31 mouse cellular contexts compared by ENCODE assay signal in genomic region chr19:8614343-8614742, GRCm38 (mm10). TPM values are rescaled to one million over a fixed set of nuclear protein-coding genes. Genes with fewer than 3 reads are reported as not detected.
A peak's percentile ranks its signal among the peaks of the same experiment; 100 is the strongest.
DNase-seq lines count a peak whose midpoint lies in the region; ATAC-seq and TF ChIP-seq lines count a peak whose summit lies in the region.
"Had no signal": no experiment of that assay in that cellular context is flagged by ENCODE, and none has a peak within 500 bp of the region (broad histone marks: within the 10 kb centered on the region; RNA-seq: fewer than 3 reads in every experiment).

No protein-coding gene starts in this region.

- H3K9ac ChIP-seq in hindbrain, postnatal 0 days (replicated peaks; ENCODE audit: low read length) = no peak overlapping the region
- H3K9ac ChIP-seq in hindbrain, embryonic 16.5 days (ENCODE audit: low read depth, low read length) = no peak overlapping the region
- no peak overlapping the region for H3K9ac ChIP-seq in midbrain, postnatal 0 days (replicated peaks; ENCODE audit: low read length, poor library complexity, severe bottlenecking)
- no peak overlapping the region for H3K9ac ChIP-seq in midbrain, embryonic 13.5 days (replicated peaks)
- H3K9ac ChIP-seq: forebrain, postnatal 0 days; heart, embryonic 12.5 days; heart, embryonic 15.5 days; hindbrain, embryonic 12.5 days; hindbrain, embryonic 15.5 days had no signal

- no peak overlapping the region for H3K4me3 ChIP-seq in hindbrain, postnatal 0 days (ENCODE audit: low read length)
- no peak overlapping the region for H3K4me3 ChIP-seq in hindbrain, embryonic 16.5 days (ENCODE audit: low read length)
- H3K4me3 ChIP-seq in midbrain, postnatal 0 days (ENCODE audit: low read depth, low read length) = no peak overlapping the region
- H3K4me3 ChIP-seq in midbrain, embryonic 13.5 days (replicated peaks) = no peak overlapping the region
- H3K4me3 ChIP-seq: gastrocnemius, adult 2 months; heart, embryonic 12.5 days; heart, embryonic 15.5 days; hindbrain, embryonic 12.5 days; hindbrain, embryonic 15.5 days had no signal

- 66% methylated on average over 2 of the region's 2 CpGs for WGBS in hindbrain, postnatal 0 days
- 84% methylated on average over 2 of the region's 2 CpGs for WGBS in hindbrain, embryonic 16.5 days
- 56% methylated on average over 2 of the region's 2 CpGs for WGBS in midbrain, postnatal 0 days
- WGBS in midbrain, embryonic 13.5 days = 55% methylated on average over 2 of the region's 2 CpGs

- DNase-seq in embryo, embryonic 10 days (ENCODE audit: low spot score) = peak; percentile 41
- no peak for DNase-seq in embryo, embryonic 10.5 days (ENCODE audit: low spot score)
- peak; percentile 11 for DNase-seq in hindbrain, postnatal 0 days (ENCODE audit: low spot score)
- peak; percentile 3 for DNase-seq in midbrain, postnatal 0 days (ENCODE audit: low spot score)
- peak; percentile 51 for DNase-seq in mesoderm, embryonic 11.5 days (ENCODE audit: low read depth, low spot score)
- no peak for DNase-seq in adrenal gland, adult 2 months
- DNase-seq: adrenal gland, postnatal 10 days; adrenal gland, postnatal 36 days; cerebellum, adult 11-12 months; cerebellum, adult 8-10 months; cerebellum, postnatal 10 days; cerebellum, postnatal 36 days; forebrain, postnatal 0 days; gastrocnemius, adult 2 months; gastrocnemius, postnatal 14 days; heart, adult 11 months; heart, postnatal 10 days; heart, postnatal 36 days had no signal

- no peaks in the 10 kb centered on the region for H3K9me3 ChIP-seq in hindbrain, postnatal 0 days (ENCODE audit: low read length)
- H3K9me3 ChIP-seq in hindbrain, embryonic 16.5 days (ENCODE audit: control insufficient read depth, low read length) = no peaks in the 10 kb centered on the region
- H3K9me3 ChIP-seq in midbrain, postnatal 0 days (ENCODE audit: low read length) = no peaks in the 10 kb centered on the region
- H3K9me3 ChIP-seq in midbrain, embryonic 13.5 days = no peaks in the 10 kb centered on the region
- H3K9me3 ChIP-seq: heart, embryonic 12.5 days; heart, embryonic 15.5 days; hindbrain, embryonic 12.5 days; hindbrain, embryonic 15.5 days had no signal

- no peak overlapping the region for H3K27ac ChIP-seq in hindbrain, postnatal 0 days
- no peak overlapping the region for H3K27ac ChIP-seq in hindbrain, embryonic 16.5 days (ENCODE audit: low read depth, low read length)
- no peak overlapping the region for H3K27ac ChIP-seq in midbrain, postnatal 0 days (ENCODE audit: low read depth, low read length)
- H3K27ac ChIP-seq in midbrain, embryonic 13.5 days = no peak overlapping the region
- H3K27ac ChIP-seq: gastrocnemius, adult 2 months; heart, embryonic 15.5 days; hindbrain, embryonic 12.5 days; hindbrain, embryonic 15.5 days had no signal

- no peaks in the 10 kb centered on the region for H3K4me1 ChIP-seq in hindbrain, postnatal 0 days (ENCODE audit: insufficient read depth, low read length)
- no peaks in the 10 kb centered on the region for H3K4me1 ChIP-seq in hindbrain, embryonic 16.5 days (ENCODE audit: control insufficient read depth, insufficient read depth, low read depth, low read length)
- no peaks in the 10 kb centered on the region for H3K4me1 ChIP-seq in midbrain, postnatal 0 days (ENCODE audit: insufficient read depth, low read length)
- no peaks in the 10 kb centered on the region for H3K4me1 ChIP-seq in midbrain, embryonic 13.5 days (replicated peaks)
- H3K4me1 ChIP-seq: heart, embryonic 12.5 days; heart, embryonic 15.5 days; hindbrain, embryonic 15.5 days had no signal

- no peaks in the 10 kb centered on the region for H3K27me3 ChIP-seq in hindbrain, postnatal 0 days (ENCODE audit: insufficient read depth, low read length)
- no peaks in the 10 kb centered on the region for H3K27me3 ChIP-seq in hindbrain, embryonic 16.5 days (replicated peaks; ENCODE audit: control insufficient read depth, insufficient read depth, low read length)
- H3K27me3 ChIP-seq in midbrain, postnatal 0 days (ENCODE audit: insufficient read depth, low read length) = no peaks in the 10 kb centered on the region
- no peaks in the 10 kb centered on the region for H3K27me3 ChIP-seq in midbrain, embryonic 13.5 days
- H3K27me3 ChIP-seq: hindbrain, embryonic 12.5 days; hindbrain, embryonic 15.5 days had no signal

- no peak for TF ChIP-seq CTCF in hindbrain, postnatal 0 days (IDR thresholded peaks at IDR 0.05; ENCODE audit: low read depth)
- TF ChIP-seq CTCF in midbrain, postnatal 0 days (IDR thresholded peaks at IDR 0.05) = no peak

- H3K36me3 ChIP-seq in hindbrain, postnatal 0 days (ENCODE audit: insufficient read depth, low read length) = no peaks in the 10 kb centered on the region
- no peaks in the 10 kb centered on the region for H3K36me3 ChIP-seq in hindbrain, embryonic 16.5 days (ENCODE audit: control insufficient read depth, insufficient read depth, low read length)
- H3K36me3 ChIP-seq in midbrain, postnatal 0 days (ENCODE audit: insufficient read depth, low read length) = no peaks in the 10 kb centered on the region
- no peaks in the 10 kb centered on the region for H3K36me3 ChIP-seq in midbrain, embryonic 13.5 days
- H3K36me3 ChIP-seq: heart, embryonic 12.5 days; heart, embryonic 15.5 days; hindbrain, embryonic 12.5 days; hindbrain, embryonic 15.5 days had no signal

- ATAC-seq in hindbrain, postnatal 0 days = no peak
- no peak for ATAC-seq in hindbrain, embryonic 16.5 days
- ATAC-seq in midbrain, postnatal 0 days (ENCODE audit: low FRiP score) = no peak
- no peak for ATAC-seq in midbrain, embryonic 13.5 days
- ATAC-seq: activated CD4-positive, CD25-positive, alpha-beta regulatory T cell, adult 4 months; forebrain, embryonic 14.5 days; forebrain, postnatal 0 days; inflammation-experienced regulatory T-cells, adult 6 months; intestine, embryonic 16.5 days had no signal

- H3K4me2 ChIP-seq in hindbrain, postnatal 0 days (ENCODE audit: low read depth, low read length) = no peak overlapping the region
- no peak overlapping the region for H3K4me2 ChIP-seq in hindbrain, embryonic 16.5 days (ENCODE audit: low read length)
- no peak overlapping the region for H3K4me2 ChIP-seq in midbrain, postnatal 0 days (ENCODE audit: low read depth, low read length, poor library complexity, severe bottlenecking)
- H3K4me2 ChIP-seq in midbrain, embryonic 13.5 days (replicated peaks) = no peak overlapping the region
- H3K4me2 ChIP-seq: heart, embryonic 12.5 days; heart, embryonic 15.5 days; hindbrain, embryonic 12.5 days; hindbrain, embryonic 15.5 days had no signal

RNA-seq across cellular contexts. Expression of gene Slc22a6, which starts 3.5 kb away (rescaled TPM):
- total RNA-seq in hindbrain, postnatal 0 days (2014; rRNA removed) = 9.6 and 13.1 TPM in 2 replicates
- polyA plus RNA-seq in hindbrain, postnatal 0 days (2015; fragmentation: Nextera tagmentation; extraction: Ambion mirVana) = 8.9 and 9.8 TPM in 2 replicates
- 8.7 and 14.9 TPM in 2 replicates for polyA plus RNA-seq in hindbrain, embryonic 16.5 days (2015; fragmentation: Nextera tagmentation; extraction: Ambion mirVana)
- 17.2 and 18.3 TPM in 2 replicates for total RNA-seq in midbrain, postnatal 0 days (2014; rRNA removed)
- 13.1 and 14.7 TPM in 2 replicates for polyA plus RNA-seq in midbrain, postnatal 0 days (2015; fragmentation: Nextera tagmentation; extraction: Ambion mirVana)
- 8.5 and 9.5 TPM in 2 replicates for polyA plus RNA-seq in midbrain, embryonic 13.5 days (2015; fragmentation: Nextera tagmentation; extraction: Ambion mirVana)
- total RNA-seq in adrenal gland, adult 2 months (2021) = not detected
- polyA plus RNA-seq in adrenal gland, adult 2 months (2012; rRNA removed) = 0.06 TPM in 1 of 2 replicates, not detected in the other
- total RNA-seq: adrenal gland, postnatal 10 days; adrenal gland, postnatal 36 days; ES-E14; gastrocnemius, adult 2 months; gastrocnemius, postnatal 14 days; gastrocnemius, postnatal 4 days; heart, adult 8-10 months; heart, postnatal 10 days; heart, postnatal 36 days had no signal
- polyA plus RNA-seq: activated CD4-positive, CD25-positive, alpha-beta regulatory T cell, adult 4 months; heart, embryonic 12.5 days; heart, embryonic 15.5 days; inflammation-experienced regulatory T-cells, adult 6 months; intestine, embryonic 16.5 days had no signal

RNA-seq across cellular contexts. Expression of gene Slc22a8, which starts 23.3 kb away (rescaled TPM):
- 15.7 and 18.5 TPM in 2 replicates for total RNA-seq in hindbrain, postnatal 0 days (2014; rRNA removed)
- polyA plus RNA-seq in hindbrain, postnatal 0 days (2015; fragmentation: Nextera tagmentation; extraction: Ambion mirVana) = 18.2 and 19.9 TPM in 2 replicates
- polyA plus RNA-seq in hindbrain, embryonic 16.5 days (2015; fragmentation: Nextera tagmentation; extraction: Ambion mirVana) = 15.9 and 16.1 TPM in 2 replicates
- 12.9 and 14.7 TPM in 2 replicates for total RNA-seq in midbrain, postnatal 0 days (2014; rRNA removed)
- polyA plus RNA-seq in midbrain, postnatal 0 days (2015; fragmentation: Nextera tagmentation; extraction: Ambion mirVana) = 20.3 and 20.9 TPM in 2 replicates
- polyA plus RNA-seq in midbrain, embryonic 13.5 days (2015; fragmentation: Nextera tagmentation; extraction: Ambion mirVana) = 3.8 and 4.2 TPM in 2 replicates
- total RNA-seq in adrenal gland, adult 2 months (2021) = under 1 TPM; 0.17 to 0.31 TPM
- polyA plus RNA-seq in adrenal gland, adult 2 months (2012; rRNA removed) = 0.27 and 0.34 TPM in 2 replicates
- total RNA-seq: ES-E14; gastrocnemius, adult 2 months; gastrocnemius, postnatal 14 days; gastrocnemius, postnatal 4 days; heart, postnatal 36 days had no signal
- polyA plus RNA-seq: heart, embryonic 12.5 days; inflammation-experienced regulatory T-cells, adult 6 months had no signal

RNA-seq across cellular contexts. Expression of gene Chrm1, which starts 49.2 kb away (rescaled TPM):
- 1.3 and 2.4 TPM in 2 replicates for total RNA-seq in hindbrain, postnatal 0 days (2014; rRNA removed)
- polyA plus RNA-seq in hindbrain, postnatal 0 days (2015; fragmentation: Nextera tagmentation; extraction: Ambion mirVana) = 0.80 and 0.88 TPM in 2 replicates
- polyA plus RNA-seq in hindbrain, embryonic 16.5 days (2015; fragmentation: Nextera tagmentation; extraction: Ambion mirVana) = 0.66 and 0.72 TPM in 2 replicates
- 1.3 and 1.9 TPM in 2 replicates for total RNA-seq in midbrain, postnatal 0 days (2014; rRNA removed)
- 1.0 and 1.1 TPM in 2 replicates for polyA plus RNA-seq in midbrain, postnatal 0 days (2015; fragmentation: Nextera tagmentation; extraction: Ambion mirVana)
- 0.31 and 0.58 TPM in 2 replicates for polyA plus RNA-seq in midbrain, embryonic 13.5 days (2015; fragmentation: Nextera tagmentation; extraction: Ambion mirVana)
- 1 to 10 TPM in 1 of 2 experiments, under 1 TPM in 1; 0.86 to 1.9 TPM for total RNA-seq in adrenal gland, adult 2 months (2021)
- 1.1 and 1.5 TPM in 2 replicates for polyA plus RNA-seq in adrenal gland, adult 2 months (2012; rRNA removed)
- total RNA-seq: gastrocnemius, adult 2 months; heart, postnatal 10 days; heart, postnatal 36 days had no signal
- polyA plus RNA-seq: activated CD4-positive, CD25-positive, alpha-beta regulatory T cell, adult 4 months; heart, embryonic 12.5 days; inflammation-experienced regulatory T-cells, adult 6 months had no signal

Comparison
In these comparisons a context has a peak if more than half of its experiments do, and no peak if none do; other contexts are left out.
1. DNase-seq: peak in embryo, embryonic 10 days (single experiment), hindbrain, postnatal 0 days (single experiment), midbrain, postnatal 0 days (single experiment) and mesoderm, embryonic 11.5 days (single experiment); none in embryo, embryonic 10.5 days (single experiment) and adrenal gland, adult 2 months (single experiment).